Mouse (Mus musculus): ENCODE measurements around the gene Slc44a2.

GRCm38 (mm10) chr9:21286753-21287152, 33.7 kb upstream of the Slc44a2 start:
- TF ChIP-seq CTCF (IDR thresholded peaks at IDR 0.05; ENCODE audit: control insufficient read depth, insufficient read depth, insufficient replicate concordance, low read depth, low read length) (no peak), POLR2A (IDR thresholded peaks at IDR 0.05; ENCODE audit: control insufficient read depth, low read depth, low read length) (no peak)

All from testis, adult 2 months (tissue).